Mouse (Mus musculus): ENCODE results near the gene BC005624. TPM values are rescaled to one million over a fixed set of nuclear protein-coding genes. Genes with fewer than 3 reads are reported as not detected.

BC005624 gene
- 10 to 100 TPM; 74.1 to 83.3 TPM for total RNA-seq (2023)

DNA sequence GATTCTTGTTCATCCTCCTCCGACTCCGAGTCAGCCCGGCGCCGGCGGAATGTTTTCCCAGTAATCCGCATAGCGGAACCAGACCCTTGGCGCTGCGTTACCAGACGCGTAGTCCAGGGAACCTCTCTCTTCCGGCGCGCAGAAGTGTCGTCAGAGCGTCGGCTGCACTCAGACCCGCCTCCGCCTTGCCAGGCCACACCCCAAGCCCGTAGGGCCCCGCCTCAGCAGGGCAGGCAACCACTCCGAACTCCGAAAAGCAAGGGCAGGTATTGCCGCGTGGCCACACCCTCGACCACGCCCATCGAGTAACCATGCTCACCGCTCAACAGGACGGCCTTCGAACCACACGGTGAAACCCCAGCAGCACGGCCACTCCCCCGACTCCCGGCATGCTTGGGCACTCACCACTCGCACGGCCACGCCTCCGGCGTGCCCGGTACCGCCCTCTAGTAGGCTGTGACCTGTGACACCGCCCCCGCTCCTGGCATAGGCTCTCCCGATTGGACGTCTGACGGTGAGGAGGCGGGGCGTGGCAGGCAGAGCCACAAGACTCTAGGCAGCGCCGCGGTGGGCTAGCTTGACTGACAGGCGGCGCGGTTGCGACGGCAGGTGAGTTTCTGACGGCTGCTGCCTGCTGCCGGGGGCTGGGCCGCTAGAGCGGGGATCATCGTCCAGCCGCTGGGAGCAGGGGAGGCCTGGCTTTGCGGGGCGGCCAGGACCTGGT, at the start of gene BC005624, which contains the start of gene Usp20:
TSS of gene BC005624 (minus strand) at position 412 of the 724 bp plus-strand sequence.
TSS of gene Usp20 (plus strand) at position 490 of the 724 bp plus-strand sequence.

DNA sequence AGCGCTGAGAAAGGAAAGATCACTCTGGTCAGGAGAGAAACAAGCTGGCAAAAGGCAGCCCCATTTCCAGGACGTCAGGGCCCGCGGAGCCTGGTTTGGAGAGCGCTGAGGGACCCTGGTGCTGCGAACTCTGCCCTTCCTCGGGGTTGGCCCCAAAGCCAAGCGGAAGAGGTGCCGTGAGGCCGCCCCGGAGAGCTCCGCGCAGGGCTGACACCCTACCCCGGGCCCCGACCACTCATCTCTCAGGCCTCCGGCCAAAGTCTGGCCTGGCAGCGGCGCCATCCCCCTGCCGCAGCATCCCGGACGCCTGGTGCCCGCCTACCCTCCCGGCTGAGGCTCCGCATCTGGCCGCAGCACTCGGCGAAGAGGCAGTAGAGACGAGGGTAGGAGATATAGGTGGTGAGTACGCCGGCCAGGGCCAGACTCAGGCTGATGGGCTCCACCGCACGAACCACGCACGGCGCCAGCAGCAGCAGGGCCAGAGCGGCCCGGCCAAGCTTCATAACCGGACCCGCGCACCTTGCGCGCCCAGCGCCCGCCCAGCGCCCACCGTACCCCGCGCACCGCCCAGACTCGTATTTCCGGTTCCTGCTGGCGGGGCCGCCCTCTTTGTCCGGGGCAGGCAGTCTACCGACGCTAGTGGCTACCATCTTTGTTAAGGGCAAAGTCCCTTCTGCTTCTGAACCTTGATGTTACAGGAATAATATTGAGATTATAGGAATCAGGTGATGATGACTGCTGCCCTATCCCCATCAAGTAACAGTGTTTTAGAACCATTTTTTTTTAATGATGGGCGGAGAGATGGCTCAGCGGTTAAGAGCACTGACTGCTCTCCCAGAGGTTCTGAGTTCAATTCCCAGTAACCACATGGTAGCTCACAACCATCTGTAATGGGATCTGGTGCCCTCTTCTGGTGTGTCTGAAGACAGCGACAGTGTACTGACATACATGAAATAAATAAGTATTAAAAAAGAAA, 14.4 kb downstream of the BC005624 start, which contains the start of gene Tor1a:
TSS of gene Tor1a (minus strand) at position 582 of the 976 bp plus-strand sequence.

DNA sequence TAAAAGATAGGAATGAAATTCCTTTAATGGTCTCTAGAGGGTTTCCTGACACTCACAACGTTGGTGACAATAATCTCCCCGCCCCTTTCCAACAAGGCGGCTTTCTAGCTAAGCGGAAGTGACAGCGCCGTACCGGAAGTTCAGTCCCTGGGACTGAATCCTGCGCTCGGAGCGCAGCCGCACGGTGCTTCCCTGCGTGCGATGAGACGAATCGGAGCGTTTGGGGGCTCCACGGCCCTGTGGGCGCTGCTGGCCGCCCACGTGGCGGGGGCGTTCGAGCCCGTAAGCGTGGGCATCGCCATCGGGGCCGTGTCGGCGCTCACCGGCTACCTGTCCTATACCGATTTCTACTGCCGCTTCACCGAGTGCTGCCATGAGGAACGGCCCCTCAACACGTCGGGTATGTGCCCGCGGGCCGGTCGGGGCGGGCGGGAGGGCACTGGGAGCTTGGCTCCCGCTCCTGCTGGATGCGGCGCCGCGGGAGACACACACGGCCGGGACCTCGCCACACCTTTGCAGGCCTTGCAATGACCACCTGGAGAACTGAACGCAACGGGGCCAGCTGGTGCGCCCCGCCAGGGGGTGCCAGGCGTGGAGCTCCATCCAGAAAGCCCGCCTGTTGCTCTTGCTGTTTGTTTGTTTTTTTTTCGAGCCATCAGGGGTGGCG, 29.0 kb downstream of the BC005624 start, which contains the start of gene Tor1b:
TSS of gene Tor1b (plus strand) at position 136 of the 667 bp plus-strand sequence.

DNA sequence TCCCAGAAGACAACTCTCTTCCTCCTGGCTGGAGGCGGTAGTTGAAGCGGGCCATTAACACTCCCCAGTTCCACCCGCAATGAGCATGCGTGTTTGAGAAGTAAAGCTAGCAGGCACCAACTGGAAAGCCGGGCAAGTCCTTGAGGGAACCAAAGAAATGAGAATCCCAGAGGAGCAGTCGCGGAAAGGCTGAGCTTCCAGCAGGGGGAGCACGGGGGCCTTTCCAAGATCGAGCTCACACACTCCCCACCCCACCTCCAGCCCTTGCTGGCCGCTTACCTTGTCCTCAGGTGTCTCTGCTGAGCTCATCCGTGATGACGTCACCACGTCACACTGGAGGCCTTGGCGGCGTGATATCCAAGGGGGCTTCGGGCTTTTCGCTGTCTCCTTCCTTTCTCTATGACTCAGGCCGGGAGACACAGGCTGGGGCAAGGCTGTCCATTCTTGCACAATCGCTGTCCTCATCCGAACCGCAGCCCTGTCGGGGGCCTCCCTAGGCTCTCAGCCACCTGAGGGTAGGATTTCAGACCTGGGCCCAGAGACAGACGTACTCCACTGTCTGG, 52.4 kb downstream of the BC005624 start, which contains the start of gene Ptges:
TSS of gene Ptges (minus strand) at position 381 of the 563 bp plus-strand sequence.

Other genes with a start within 250 kb of the BC005624 start
- gene 1700001O22Rik, start 178.5 kb downstream of the BC005624 start, total RNA-seq (2023): 1 to 10 TPM; 1.2 to 2.8 TPM
- gene Ntmt1, start 174.4 kb downstream of the BC005624 start, total RNA-seq (2023): 10 to 100 TPM; 18.5 to 25.5 TPM
- 10 to 100 TPM; 46.8 to 57.0 TPM for gene Asb6, start 151.9 kb downstream of the BC005624 start, total RNA-seq (2023)
- gene Prrx2, start 147.2 kb downstream of the BC005624 start, total RNA-seq (2023): not detected
- gene Ptges, start 52.3 kb downstream of the BC005624 start, total RNA-seq (2023): not detected
- gene Tor1b, start 29.2 kb downstream of the BC005624 start, total RNA-seq (2023): 10 to 100 TPM; 48.3 to 54.4 TPM
- gene Tor1a, start 14.3 kb downstream of the BC005624 start, total RNA-seq (2023): 10 to 100 TPM; 55.1 to 58.1 TPM
- 10 to 100 TPM; 32.4 to 40.0 TPM for gene Usp20, start 78 bp upstream of the BC005624 start, total RNA-seq (2023)
- 100 to 1,000 TPM; 228 to 231 TPM for gene Fnbp1, start 159.8 kb upstream of the BC005624 start, total RNA-seq (2023)
- 10 to 100 TPM; 53.8 to 66.0 TPM for gene Gpr107, start 170.1 kb upstream of the BC005624 start, total RNA-seq (2023)